Mouse (Mus musculus): ENCODE data around the gene Ddrgk1. TPM values are rescaled to one million over a fixed set of nuclear protein-coding genes. Genes with fewer than 3 reads are reported as not detected.

Ddrgk1 gene
- polyA plus RNA-seq, 1 experiment from 2014 or later, result 65.3 TPM

GRCm38 (mm10) chr2:130693563-130693962 is 29.1 kb upstream of the Ddrgk1 start:
- ATAC-seq (ENCODE audit: low FRiP score), result no peak
- Histone ChIP-seq H3K36me3 (replicated peaks; ENCODE audit: control insufficient read depth, insufficient read depth) (no peaks in the 10 kb centered on the region), H3K4me3 (replicated peaks; ENCODE audit: low read length) (no peak overlapping the region), H3K9ac (no peak overlapping the region), H3K9me3 (ENCODE audit: control insufficient read depth, low read length) (no peaks in the 10 kb centered on the region), H3K4me1 (replicated peaks; ENCODE audit: control insufficient read depth, insufficient read depth, low read length) (peaks cover 18% of the 10 kb centered on the region; the same call in 1 of the 2 replicates), H3K4me2 (replicated peaks) (no peak overlapping the region), H3K27me3 (ENCODE audit: control insufficient read depth, insufficient read depth, low read length) (peaks cover 36% of the 10 kb centered on the region), H3K27ac (no peak overlapping the region)
- 55% methylated on average over 3 of the region's 3 CpGs for WGBS
- no peak for DNase-seq (ENCODE audit: low spot score)

DNA sequence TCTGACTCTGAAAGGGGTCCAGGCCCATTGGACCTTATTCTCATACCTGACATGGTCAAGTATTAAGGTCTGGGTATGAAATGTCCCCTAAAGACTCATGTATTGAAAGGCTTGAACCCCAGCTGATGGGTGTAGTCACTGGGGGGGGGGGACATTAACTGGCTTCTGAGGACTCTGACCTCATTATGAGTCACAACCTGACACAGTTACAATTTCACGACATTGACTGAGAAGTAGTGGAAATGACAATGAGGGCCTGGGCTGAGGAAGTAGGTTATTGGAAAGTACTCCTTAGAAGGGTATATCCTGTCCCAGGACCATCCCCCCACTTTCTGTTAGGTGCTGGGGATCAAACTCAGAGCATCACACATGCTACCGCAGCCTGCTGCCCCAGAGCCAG is 24.6 kb upstream of the Ddrgk1 start:
- DNase-seq (ENCODE audit: low spot score) (no peak), ATAC-seq (ENCODE audit: low FRiP score) (no peak)
- Histone ChIP-seq H3K27me3 (ENCODE audit: control insufficient read depth, insufficient read depth, low read length) (no peaks in the 10 kb centered on the region), H3K36me3 (replicated peaks; ENCODE audit: control insufficient read depth, insufficient read depth) (peaks cover 13% of the 10 kb centered on the region), H3K4me1 (replicated peaks; ENCODE audit: control insufficient read depth, insufficient read depth, low read length) (no peaks in the 10 kb centered on the region), H3K4me2 (replicated peaks) (no peak overlapping the region), H3K9me3 (ENCODE audit: control insufficient read depth, low read length) (no peaks in the 10 kb centered on the region), H3K27ac (no peak overlapping the region), H3K4me3 (replicated peaks; ENCODE audit: low read length) (no peak overlapping the region), H3K9ac (no peak overlapping the region)
- 85% methylated on average over 2 of the region's 2 CpGs for WGBS

DNA sequence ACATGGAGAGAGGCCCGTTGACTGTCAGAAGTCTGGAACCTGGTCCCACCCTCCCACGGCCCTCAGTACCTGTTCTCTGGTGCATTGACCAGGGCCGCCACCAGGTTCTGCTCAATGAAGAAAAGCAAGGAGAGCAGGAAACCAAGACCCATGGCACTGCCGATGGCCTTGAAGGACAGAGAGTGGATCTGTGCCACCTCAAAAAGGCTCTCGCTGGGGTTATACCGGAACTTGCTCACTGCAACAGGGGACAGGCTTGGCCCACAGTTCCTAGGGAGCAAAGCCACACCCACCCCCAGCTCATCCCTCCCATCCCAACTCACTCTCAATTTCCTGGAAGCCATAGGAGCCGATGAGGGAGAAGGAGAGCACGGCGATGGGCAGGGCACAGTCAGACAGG is 21.0 kb upstream of the Ddrgk1 start:
- DNase-seq (ENCODE audit: low spot score) (no peak), ATAC-seq (ENCODE audit: low FRiP score) (no peak)
- no peaks in the 10 kb centered on the region for H3K9me3 ChIP-seq (ENCODE audit: control insufficient read depth, low read length)
- no peak overlapping the region for H3K27ac ChIP-seq
- no peak overlapping the region for H3K4me2 ChIP-seq (replicated peaks)
- 90% methylated on average over 9 of the region's 9 CpGs for WGBS
- H3K9ac ChIP-seq, result no peak overlapping the region
- no peaks in the 10 kb centered on the region for H3K4me1 ChIP-seq (replicated peaks; ENCODE audit: control insufficient read depth, insufficient read depth, low read length)
- H3K4me3 ChIP-seq (replicated peaks; ENCODE audit: low read length), result no peak overlapping the region
- H3K36me3 ChIP-seq (replicated peaks; ENCODE audit: control insufficient read depth, insufficient read depth), result peaks cover 42% of the 10 kb centered on the region
- H3K27me3 ChIP-seq (ENCODE audit: control insufficient read depth, insufficient read depth, low read length), result no peaks in the 10 kb centered on the region

- H3K36me3 ChIP-seq (replicated peaks; ENCODE audit: control insufficient read depth, insufficient read depth), result peaks cover 81% of the 10 kb centered on the region
- WGBS, result 92% methylated on average over 3 of the region's 3 CpGs
- H3K27ac ChIP-seq, result no peak overlapping the region
- no peaks in the 10 kb centered on the region for H3K9me3 ChIP-seq (ENCODE audit: control insufficient read depth, low read length)
- ATAC-seq (ENCODE audit: low FRiP score) (no peak), DNase-seq (ENCODE audit: low spot score) (no peak)
- H3K4me3 ChIP-seq (replicated peaks; ENCODE audit: low read length), result no peak overlapping the region
- no peaks in the 10 kb centered on the region for H3K4me1 ChIP-seq (replicated peaks; ENCODE audit: control insufficient read depth, insufficient read depth, low read length)
- H3K4me2 ChIP-seq (replicated peaks), result no peak overlapping the region
- no peaks in the 10 kb centered on the region for H3K27me3 ChIP-seq (ENCODE audit: control insufficient read depth, insufficient read depth, low read length)
- no peak overlapping the region for H3K9ac ChIP-seq
Observed at GRCm38 (mm10) chr2:130681531-130681930, 17.1 kb upstream of the Ddrgk1 start.

- Histone ChIP-seq H3K9me3 (ENCODE audit: control insufficient read depth, low read length) (no peaks in the 10 kb centered on the region), H3K4me3 (replicated peaks; ENCODE audit: low read length) (no peak overlapping the region), H3K9ac (no peak overlapping the region), H3K36me3 (replicated peaks; ENCODE audit: control insufficient read depth, insufficient read depth) (peaks cover 93% of the 10 kb centered on the region), H3K4me2 (replicated peaks) (no peak overlapping the region), H3K27ac (no peak overlapping the region), H3K4me1 (replicated peaks; ENCODE audit: control insufficient read depth, insufficient read depth, low read length) (no peaks in the 10 kb centered on the region), H3K27me3 (ENCODE audit: control insufficient read depth, insufficient read depth, low read length) (no peaks in the 10 kb centered on the region)
- DNase-seq (ENCODE audit: low spot score) (no peak), ATAC-seq (ENCODE audit: low FRiP score) (no peak)
- 91% methylated on average over 6 of the region's 6 CpGs for WGBS
Observed at GRCm38 (mm10) chr2:130679899-130680298, 15.4 kb upstream of the Ddrgk1 start.

- Histone ChIP-seq H3K9ac (no peak overlapping the region), H3K36me3 (replicated peaks; ENCODE audit: control insufficient read depth, insufficient read depth) (peaks cover 92% of the 10 kb centered on the region), H3K9me3 (ENCODE audit: control insufficient read depth, low read length) (no peaks in the 10 kb centered on the region), H3K4me3 (replicated peaks; ENCODE audit: low read length) (no peak overlapping the region), H3K27me3 (ENCODE audit: control insufficient read depth, insufficient read depth, low read length) (no peaks in the 10 kb centered on the region), H3K4me2 (replicated peaks) (no peak overlapping the region), H3K27ac (no peak overlapping the region), H3K4me1 (replicated peaks; ENCODE audit: control insufficient read depth, insufficient read depth, low read length) (no peaks in the 10 kb centered on the region)
- WGBS, result 96% methylated on average over 12 of the region's 12 CpGs
- no peak for ATAC-seq (ENCODE audit: low FRiP score)
- no peak for DNase-seq (ENCODE audit: low spot score)
Observed at GRCm38 (mm10) chr2:130679154-130679553, 14.7 kb upstream of the Ddrgk1 start.

- Histone ChIP-seq H3K27ac (no peak overlapping the region), H3K4me2 (replicated peaks) (no peak overlapping the region), H3K9ac (no peak overlapping the region), H3K9me3 (ENCODE audit: control insufficient read depth, low read length) (no peaks in the 10 kb centered on the region), H3K4me3 (replicated peaks; ENCODE audit: low read length) (no peak overlapping the region), H3K36me3 (replicated peaks; ENCODE audit: control insufficient read depth, insufficient read depth) (peaks cover 96% of the 10 kb centered on the region), H3K4me1 (replicated peaks; ENCODE audit: control insufficient read depth, insufficient read depth, low read length) (no peaks in the 10 kb centered on the region), H3K27me3 (ENCODE audit: control insufficient read depth, insufficient read depth, low read length) (no peaks in the 10 kb centered on the region)
- 94% methylated on average over 10 of the region's 10 CpGs for WGBS
- no peak for ATAC-seq (ENCODE audit: low FRiP score)
- DNase-seq (ENCODE audit: low spot score), result no peak
Observed at GRCm38 (mm10) chr2:130677211-130677610, 12.8 kb upstream of the Ddrgk1 start.

DNA sequence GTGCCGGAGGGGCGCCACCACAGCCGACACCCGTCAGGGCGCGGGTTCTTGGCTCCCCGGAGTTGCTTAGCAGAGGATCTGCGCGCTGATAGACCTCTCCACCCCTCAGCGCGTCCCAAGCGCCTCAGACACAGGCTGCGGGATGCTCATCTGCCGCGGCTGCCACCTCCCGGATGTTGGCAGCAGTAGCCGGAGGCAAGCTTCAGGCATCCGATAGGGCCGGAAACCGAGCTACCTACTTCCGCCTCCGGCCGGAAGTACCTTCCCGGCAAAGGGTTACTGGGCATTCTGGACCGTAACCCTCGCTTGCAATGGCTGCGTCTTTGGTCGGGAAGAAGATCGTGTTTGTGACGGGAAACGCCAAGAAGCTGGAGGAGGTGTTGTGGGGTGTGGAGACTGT is 3.1 kb upstream of the Ddrgk1 start, which contains the start of gene Itpa:
Gene Itpa, plus strand, starts transcription at position 52 of the 400 bp plus-strand sequence.
- Histone ChIP-seq H3K9ac (peak within 1 kb of the TSS; percentile 68), H3K4me3 (replicated peaks; ENCODE audit: low read length) (peak within 1 kb of the TSS; percentile 54), H3K36me3 (replicated peaks; ENCODE audit: control insufficient read depth, insufficient read depth) (peaks cover 23% of the 10 kb centered on the region), H3K4me1 (replicated peaks; ENCODE audit: control insufficient read depth, insufficient read depth, low read length) (peaks cover 20% of the 10 kb centered on the region), H3K4me2 (replicated peaks) (peak within 1 kb of the TSS; percentile 70), H3K27me3 (ENCODE audit: control insufficient read depth, insufficient read depth, low read length) (no peaks in the 10 kb centered on the region), H3K9me3 (ENCODE audit: control insufficient read depth, low read length) (no peaks in the 10 kb centered on the region), H3K27ac (peak within 1 kb of the TSS; percentile 76)
- DNase-seq (ENCODE audit: low spot score) (peak; percentile 87), ATAC-seq (ENCODE audit: low FRiP score) (peak; percentile 68)
- under 1% methylated on average over 31 of the region's 31 CpGs for WGBS

DNA sequence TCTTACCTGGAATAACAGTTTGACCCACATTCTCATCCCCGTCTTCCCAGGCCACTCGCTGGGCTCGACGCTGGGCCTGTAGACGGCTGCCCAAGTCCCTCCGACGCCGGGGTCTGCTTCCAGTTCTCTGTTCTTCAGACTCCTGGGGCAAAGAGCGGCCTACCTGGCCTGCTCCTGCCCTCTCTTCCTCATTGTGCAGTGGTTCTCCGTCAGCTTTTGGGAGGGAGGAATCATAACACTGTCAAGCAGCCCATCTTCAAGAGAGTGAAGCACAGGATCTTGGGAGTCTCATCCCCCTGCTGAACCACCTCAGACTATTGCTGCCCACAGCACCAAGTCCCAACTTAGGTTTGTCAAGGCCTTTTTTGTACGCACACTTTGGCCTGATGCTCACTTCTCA is 1.1 kb downstream of the Ddrgk1 start:
- DNase-seq (ENCODE audit: low spot score) (no peak), ATAC-seq (ENCODE audit: low FRiP score) (no peak)
- Histone ChIP-seq H3K27me3 (ENCODE audit: control insufficient read depth, insufficient read depth, low read length) (no peaks in the 10 kb centered on the region), H3K4me1 (replicated peaks; ENCODE audit: control insufficient read depth, insufficient read depth, low read length) (peaks cover 17% of the 10 kb centered on the region), H3K9me3 (ENCODE audit: control insufficient read depth, low read length) (no peaks in the 10 kb centered on the region), H3K9ac (peak overlapping the region; percentile 68), H3K27ac (peak overlapping the region; percentile 95), H3K36me3 (replicated peaks; ENCODE audit: control insufficient read depth, insufficient read depth) (peaks cover 45% of the 10 kb centered on the region), H3K4me3 (replicated peaks; ENCODE audit: low read length) (peak overlapping the region; percentile 43), H3K4me2 (replicated peaks) (peak overlapping the region; percentile 62)
- 87% methylated on average over 11 of the region's 11 CpGs for WGBS

- no peak overlapping the region for H3K4me3 ChIP-seq (replicated peaks; ENCODE audit: low read length)
Observed at GRCm38 (mm10) chr2:130658530-130658929, 5.9 kb downstream of the Ddrgk1 start.

More at GRCm38 (mm10) chr2:130658530-130658929, 5.9 kb downstream of the Ddrgk1 start:
- Histone ChIP-seq H3K9me3 (ENCODE audit: control insufficient read depth, low read length) (no peaks in the 10 kb centered on the region), H3K27me3 (ENCODE audit: control insufficient read depth, insufficient read depth, low read length) (no peaks in the 10 kb centered on the region), H3K9ac (no peak overlapping the region), H3K27ac (no peak overlapping the region), H3K4me2 (replicated peaks) (no peak overlapping the region), H3K4me1 (replicated peaks; ENCODE audit: control insufficient read depth, insufficient read depth, low read length) (peaks cover 9% of the 10 kb centered on the region), H3K36me3 (replicated peaks; ENCODE audit: control insufficient read depth, insufficient read depth) (peaks cover 94% of the 10 kb centered on the region)
- no peak for DNase-seq (ENCODE audit: low spot score)
- 96% methylated on average over 10 of the region's 10 CpGs for WGBS
- ATAC-seq (ENCODE audit: low FRiP score), result no peak

All from hindbrain, embryonic 14.5 days (tissue).